Mouse (Mus musculus) testis, adult 2 months (tissue): ENCODE results near the gene Ttc23.

Experiments
- CTCF ChIP-seq: fragments of 200-500 bp; IDR thresholded peaks from 2 replicates; pipeline ENCODE4 v1.5.1; 2012; ENCODE audit warnings: low read depth, mild to moderate bottlenecking, inconsistent platforms, low read length, moderate library complexity; ENCODE audit not compliant: control insufficient read depth, insufficient read depth, insufficient replicate concordance
- POLR2A ChIP-seq: fragments of 200-500 bp; IDR thresholded peaks from 2 replicates; pipeline ENCODE4 v1.6.1; 2012; ENCODE audit warnings: low read depth, mild to moderate bottlenecking, inconsistent platforms, low read length, moderate library complexity; ENCODE audit not compliant: control insufficient read depth

DNA sequence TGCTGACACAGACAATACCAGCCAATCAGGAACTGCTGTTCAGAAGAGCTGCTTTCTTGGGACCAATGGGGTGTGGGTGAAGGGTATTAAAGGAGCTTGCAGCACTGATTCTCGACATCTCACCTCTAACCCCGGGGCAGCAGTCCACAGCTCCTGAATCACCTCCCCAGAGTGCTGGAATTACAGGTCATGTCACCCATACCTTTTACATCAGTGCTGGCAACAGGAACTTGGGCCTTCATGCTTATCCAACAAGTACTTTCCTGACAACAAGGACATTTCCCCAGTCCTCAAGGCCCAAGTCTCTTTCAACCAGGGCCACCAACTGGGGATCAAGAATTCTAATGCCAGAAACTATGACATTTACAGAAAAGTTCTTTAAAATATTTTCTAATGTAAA lies 11.0 kb upstream of the Ttc23 start:
- TF ChIP-seq CTCF: no peak
- TF ChIP-seq POLR2A: no peak
